Mouse (Mus musculus): ENCODE measurements around the gene Lingo2.
A peak's percentile ranks its signal among the peaks of the same experiment; 100 is the strongest.
"Not testable (repeated sequence)": the region's sequence is repeated elsewhere in the genome, so short reads cannot be mapped to it uniquely, and the experiment has no call there.

The Lingo2 gene

DNA sequence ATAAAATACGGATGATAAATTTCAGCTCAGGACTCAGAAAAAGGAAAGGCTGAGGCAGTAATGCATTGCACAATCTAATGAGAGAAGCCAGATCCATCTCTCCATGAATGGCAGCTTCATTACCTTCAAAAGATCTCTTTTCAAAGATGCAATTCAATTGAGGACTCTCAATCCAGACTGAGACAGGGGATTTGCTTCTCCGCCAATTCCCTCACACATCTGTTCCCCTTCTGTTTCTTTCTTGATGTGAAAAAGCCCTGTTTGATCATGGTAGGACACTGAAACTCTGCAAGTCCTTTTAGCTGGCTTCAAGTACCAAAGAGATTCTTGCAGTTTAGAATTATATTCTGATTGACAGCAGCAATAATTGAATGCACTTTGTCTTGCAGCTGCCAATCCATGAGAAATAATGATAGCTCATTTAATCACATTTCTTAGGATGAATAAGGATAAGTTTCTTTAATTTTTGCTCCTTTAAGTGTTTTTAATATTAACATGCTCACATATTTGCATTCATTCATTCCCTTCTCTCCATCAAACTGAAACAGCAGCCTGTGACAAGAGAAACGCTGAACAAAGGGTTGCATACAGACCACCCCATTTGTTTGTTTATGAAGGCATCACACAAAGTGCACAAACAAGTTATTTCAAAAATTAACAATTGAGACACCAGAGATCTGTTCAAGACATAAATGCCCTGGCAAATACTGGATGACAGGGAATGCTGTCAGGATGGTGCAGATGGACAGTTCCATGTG is 870.3 kb downstream of the Lingo2 start:
- DNase-seq (ENCODE audit: low spot score), result peak; percentile 14

DNA sequence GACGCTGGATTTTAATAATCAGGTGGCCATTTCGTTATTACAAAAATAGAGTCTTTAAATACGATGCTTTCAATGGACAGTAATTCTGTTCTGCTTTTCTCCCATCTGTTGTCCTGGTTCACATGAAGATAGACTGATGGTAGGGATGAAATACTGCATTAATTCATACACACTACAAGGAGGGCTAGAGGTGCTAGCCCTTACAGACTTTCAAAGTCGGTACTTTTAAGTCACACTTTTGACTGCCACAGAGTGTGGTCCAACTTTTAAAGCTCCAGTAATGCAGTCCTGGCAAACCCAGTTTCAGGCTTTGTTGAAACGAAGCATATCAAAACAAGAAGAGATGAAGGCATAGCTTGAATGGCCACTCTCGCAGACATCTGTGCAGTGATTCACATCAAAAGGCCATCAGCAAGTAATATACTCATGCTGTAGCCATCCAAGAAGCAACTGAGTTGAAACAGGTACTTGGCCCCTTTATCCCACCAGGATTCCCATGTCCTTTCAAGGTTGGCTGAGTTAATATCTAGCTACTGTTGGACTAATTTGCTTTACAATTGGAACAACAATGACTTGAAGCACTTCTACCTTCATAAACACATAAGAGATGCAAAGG is 872.5 kb downstream of the Lingo2 start:
- DNase-seq (ENCODE audit: low spot score), result no peak

DNA sequence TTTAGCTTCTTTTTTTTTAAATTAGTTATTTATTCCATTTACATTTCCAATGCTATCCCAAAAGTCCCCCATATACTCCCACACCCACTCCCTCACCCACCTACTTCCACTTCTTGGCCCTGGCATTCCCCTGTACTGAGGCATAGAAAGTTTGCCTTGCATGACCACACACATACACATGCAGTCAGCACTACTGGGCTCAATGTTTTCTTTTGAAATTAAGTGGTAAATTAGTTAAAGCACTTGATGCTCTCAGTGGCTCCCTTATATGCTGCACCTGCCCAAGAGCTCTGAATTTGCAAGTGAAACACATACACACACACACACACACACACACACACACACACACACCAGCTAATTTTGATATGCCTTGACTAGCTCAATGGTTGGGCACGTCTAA is 886.8 kb downstream of the Lingo2 start:
- not testable (repeated sequence) for DNase-seq (ENCODE audit: low spot score)

DNA sequence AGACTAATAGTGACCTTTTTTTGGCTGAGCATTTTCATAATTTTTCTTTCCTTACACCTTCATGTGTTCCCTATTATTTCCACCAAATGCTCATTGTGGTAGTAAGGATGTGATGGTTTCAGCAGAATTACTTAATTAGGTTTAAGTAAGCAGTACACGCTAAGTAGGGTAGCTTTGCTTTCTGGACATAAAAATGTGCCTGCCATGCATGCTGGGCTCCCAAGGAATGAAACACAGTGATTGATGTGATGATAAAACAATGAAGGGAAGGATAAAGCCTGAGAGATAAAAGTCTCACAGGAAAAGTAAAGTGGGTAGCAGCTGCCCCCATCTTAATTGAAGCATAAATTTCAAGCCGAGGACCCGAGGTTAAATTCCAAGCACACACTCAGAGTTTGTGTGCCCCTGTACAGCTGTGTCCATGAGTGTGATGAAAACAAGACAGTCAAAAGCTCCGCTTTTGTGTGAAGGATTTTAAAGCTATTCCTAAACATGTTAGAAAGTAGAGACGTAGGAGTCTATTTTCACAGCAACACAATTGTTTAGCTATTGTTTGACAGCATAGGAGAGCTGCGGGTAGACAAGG is 898.7 kb downstream of the Lingo2 start:
- DNase-seq (ENCODE audit: low spot score), result no peak

DNA sequence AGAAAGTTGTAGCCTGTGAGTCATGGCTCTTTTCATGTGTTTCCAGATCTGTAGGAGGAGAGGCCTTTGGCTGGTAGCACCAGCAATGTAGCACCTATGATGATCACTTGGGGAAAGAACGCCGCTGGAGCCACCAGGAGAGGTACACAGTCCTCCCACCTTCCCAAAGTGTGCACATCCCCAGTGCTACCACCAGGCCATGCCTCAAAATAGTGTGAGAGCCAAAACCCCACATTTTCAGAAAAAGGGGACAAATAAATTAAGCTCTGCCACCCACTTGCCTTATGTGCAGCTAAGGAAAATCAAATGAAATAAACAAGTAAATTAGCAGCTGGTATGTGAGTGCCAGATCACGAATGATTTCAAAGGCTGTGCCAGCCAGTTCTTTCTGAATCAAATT is 911.2 kb downstream of the Lingo2 start:
- DNase-seq (ENCODE audit: low spot score), result no peak

DNA sequence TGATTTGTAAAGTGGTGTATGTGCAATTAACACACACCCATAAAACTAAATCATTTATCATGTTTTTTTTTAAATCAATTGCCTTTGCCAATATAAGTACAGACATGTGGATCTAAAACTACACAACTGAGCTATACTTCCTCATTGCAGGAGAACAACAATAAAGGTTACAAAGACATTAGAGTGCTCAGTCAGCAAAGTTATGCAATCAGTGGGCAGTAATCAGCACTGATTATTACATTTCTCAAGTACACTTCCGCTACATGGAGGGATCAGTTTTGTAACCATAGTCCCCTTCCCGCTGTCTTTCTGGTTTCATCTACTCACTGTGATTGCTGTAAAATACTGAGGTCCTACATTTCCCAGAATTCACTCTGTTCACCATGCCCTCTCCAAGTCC is 912.8 kb downstream of the Lingo2 start:
- DNase-seq (ENCODE audit: low spot score), result no peak

DNA sequence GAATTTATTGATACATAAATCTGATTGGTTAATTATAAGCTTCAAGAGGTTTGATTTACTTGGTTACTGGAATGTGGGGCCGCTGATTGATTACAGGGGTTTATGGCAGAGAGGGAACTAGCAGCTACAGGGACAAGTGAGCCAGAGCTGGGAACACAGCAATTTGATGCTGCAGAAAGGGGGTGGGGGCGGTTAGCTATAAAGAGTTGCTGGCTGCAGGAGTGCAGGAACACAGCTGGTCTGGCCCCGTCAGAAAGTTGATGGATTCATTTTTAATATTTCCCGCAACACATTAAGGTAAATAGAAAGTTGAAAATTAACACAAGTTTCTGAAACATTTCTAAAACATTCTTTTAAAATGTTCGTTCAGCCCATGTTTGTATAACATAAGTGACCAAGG is 919.5 kb downstream of the Lingo2 start:
- no peak for DNase-seq (ENCODE audit: low spot score)

DNA sequence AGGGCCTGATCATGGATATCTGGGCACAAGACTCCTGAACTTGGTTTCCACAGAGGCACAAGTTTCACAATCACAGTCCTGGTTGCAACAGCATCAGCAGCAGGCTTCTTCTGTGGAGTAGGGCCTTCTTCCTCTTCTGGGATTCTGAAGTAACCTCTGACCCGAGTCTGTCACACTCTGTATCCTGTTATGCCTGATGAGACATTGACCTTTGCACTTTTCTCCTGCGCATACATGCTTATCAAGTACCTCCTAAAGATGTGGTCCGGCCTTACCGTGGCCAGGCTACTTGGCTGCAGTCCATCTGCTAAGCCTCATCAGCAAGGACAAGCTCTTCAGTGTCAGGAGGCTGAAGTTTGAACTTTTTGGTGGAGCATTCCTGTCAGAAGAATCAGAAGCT is 937.4 kb downstream of the Lingo2 start:
- peak; percentile 27 for DNase-seq (ENCODE audit: low spot score)

DNA sequence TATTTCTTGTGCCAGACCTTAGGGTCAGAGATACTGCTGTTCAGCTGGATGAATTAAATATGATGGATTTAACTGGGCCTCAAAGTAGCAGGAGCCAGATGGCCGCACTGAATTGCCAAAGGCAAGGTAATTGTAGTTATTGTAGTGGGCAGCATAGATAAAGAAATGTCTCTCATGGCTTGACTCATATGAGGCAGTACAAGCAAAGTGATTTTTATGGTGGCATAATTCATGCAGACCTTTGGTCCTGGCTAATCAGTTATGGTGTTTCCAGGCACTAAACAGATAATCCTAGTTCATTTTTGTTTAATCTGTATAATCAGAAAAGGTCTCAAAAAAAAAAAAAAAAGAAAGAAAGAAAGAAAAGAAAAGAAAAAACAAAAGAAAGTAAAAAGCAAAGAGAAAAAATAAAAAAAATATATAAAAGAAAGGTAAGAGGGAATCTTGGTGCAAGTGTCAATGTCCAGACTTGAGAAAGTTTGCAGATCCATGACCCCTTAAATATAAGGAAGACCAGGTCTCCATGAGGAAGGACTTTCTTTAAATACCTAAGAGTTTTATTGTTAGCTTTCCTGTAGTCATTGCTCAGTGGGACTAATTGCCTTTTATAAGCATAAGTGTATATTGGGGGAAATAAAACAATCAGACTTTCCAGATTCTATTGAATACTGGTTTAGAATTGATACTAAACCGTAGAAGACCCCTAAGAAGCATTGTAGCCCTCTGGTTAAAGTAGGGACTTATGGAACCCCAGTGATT is 959.4 kb downstream of the Lingo2 start:
- DNase-seq (ENCODE audit: low spot score), result no peak

DNA sequence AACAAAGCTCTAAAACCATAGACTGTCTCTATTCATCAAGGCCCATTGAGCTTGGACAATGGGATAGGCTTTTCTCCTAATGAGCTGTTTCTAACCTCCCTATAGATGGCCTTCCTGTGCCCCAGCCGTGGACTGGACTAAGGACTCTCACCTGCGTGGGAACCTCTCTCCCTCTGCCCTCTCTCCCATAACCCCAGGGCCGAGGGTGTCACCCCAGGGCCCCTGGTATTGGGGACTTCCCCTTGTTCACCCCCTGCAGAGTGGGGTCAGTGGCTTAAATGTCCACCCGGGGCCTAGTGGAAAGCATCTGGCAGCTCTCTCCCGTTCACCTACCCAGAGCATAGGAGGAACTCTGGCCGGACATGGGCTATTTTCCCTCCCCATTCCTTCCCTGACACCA is 965.5 kb downstream of the Lingo2 start:
- DNase-seq (ENCODE audit: low spot score), result no peak

DNA sequence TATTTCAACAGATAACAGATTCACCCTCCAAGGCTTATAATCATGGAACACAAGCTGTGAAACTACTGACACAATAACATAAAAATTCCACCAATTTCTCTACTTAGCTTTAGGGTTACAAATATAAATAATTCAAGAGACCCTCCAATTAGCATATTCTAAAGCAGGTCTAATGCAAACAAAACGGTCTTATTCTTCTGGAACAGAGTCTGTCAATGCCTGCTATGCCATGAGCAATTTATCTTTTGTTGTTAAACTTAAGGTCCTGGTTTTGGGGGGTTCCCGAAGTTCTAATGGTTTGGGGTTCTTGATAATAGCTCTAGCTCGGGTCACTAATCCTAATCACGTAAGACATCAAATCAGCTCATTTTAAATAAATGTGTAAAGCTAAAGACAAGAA is 988.0 kb downstream of the Lingo2 start:
- no peak for DNase-seq (ENCODE audit: low spot score)

DNA sequence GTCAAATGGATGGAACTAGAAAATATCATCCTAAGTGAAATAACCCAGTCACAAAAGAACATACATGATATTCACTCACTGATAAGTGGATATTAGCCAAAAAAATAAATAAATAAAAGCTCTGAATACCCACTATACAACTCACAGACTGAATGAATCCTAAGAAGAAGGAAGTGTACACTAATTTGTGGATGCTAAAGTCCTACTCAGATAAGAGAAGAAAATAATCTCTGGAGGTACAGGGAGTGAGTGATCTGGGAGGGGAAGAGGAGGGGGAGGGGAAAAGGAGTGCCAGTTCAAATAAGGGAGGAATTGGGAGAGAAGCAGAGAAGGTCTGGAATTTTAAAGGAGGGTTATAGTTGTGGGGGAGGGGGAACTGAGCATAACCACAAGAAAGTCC is 999.7 kb downstream of the Lingo2 start:
- DNase-seq (ENCODE audit: low spot score), result no peak

DNA sequence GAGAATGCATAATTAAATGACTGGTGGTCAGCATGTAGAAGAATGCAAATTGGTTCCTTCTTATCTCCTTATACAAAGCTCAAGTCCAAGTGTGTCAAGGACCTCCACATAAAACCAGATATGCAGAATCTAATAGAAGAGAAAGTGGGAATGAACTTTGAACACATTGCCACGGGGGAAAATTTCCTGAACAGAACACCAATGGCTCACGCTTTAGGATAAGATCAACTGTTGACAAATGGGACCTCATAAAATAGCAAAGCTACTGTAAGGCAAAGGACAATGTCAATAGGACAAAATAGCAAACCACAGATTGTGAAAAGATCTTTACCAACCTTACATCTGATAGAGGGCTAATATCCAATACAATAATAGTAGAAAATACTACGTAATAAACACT is 1000.3 kb downstream of the Lingo2 start:
- no peak for DNase-seq (ENCODE audit: low spot score)

DNA sequence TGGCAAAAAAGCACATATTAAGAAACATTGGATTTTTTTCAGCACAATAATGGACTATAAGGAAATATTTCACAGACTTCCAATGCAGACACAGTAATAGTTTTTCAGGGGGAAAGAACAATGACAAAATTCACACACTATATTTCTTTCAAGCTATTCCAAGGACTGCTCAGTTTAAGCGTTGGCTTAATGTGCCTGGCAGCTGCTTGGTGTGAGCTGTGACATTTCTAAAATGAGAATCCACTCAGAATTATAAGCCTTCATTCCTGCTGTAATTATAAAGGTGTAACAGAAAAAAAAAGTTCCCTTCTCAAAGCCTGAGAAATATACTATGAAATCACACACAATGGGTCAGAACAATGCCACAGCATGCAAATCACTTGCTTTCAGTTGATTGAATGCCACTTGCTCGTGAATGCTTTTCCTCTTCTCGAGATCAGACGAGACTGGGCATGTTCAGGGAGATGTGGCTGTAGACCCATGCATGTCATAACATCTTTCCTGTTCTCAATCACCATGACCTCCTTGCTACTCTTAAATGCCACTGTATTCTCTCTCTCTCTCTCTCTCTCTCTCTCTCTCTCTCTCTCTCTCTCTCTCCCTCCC is 1017.4 kb downstream of the Lingo2 start:
- DNase-seq (ENCODE audit: low spot score), result peak; percentile 18

DNA sequence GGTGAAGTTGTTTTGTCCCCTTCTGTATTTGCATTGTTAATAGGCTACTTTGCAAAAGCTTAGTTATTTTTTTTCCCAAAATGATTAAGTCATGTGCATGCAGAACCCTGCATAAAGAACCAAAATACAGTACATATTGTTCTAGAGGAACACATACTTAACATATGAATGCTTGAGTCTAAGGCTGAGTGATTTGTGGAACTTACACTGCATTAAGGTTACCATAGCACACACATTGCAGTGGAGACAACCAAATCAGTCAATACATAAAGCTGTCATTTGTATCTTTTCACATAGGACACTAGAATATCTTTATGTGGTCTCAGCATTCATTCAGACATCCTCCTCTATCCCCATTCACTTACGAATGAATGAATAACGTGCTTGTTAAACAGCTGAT is 1023.8 kb downstream of the Lingo2 start:
- DNase-seq (ENCODE audit: low spot score), result peak; percentile 1

DNA sequence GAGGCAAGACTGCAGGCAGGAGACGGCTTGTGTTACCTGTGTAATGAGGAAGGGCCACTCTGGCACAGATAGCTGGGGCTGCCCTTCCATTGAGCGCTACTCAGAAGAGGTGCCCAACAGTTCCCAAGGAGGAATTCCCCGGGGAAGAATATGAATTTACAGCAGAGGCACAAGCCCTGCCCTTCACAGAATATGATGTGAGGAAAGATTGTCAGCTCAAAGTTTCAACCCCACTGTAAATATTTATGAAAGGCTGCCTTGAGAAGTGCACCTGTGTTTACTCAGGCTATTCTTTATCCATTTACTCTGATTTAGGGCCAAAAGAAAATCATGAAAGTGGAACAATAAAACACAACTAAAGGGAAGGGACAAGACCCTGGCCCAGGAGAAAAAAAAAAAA is 1034.1 kb downstream of the Lingo2 start:
- DNase-seq (ENCODE audit: low spot score), result no peak

DNA sequence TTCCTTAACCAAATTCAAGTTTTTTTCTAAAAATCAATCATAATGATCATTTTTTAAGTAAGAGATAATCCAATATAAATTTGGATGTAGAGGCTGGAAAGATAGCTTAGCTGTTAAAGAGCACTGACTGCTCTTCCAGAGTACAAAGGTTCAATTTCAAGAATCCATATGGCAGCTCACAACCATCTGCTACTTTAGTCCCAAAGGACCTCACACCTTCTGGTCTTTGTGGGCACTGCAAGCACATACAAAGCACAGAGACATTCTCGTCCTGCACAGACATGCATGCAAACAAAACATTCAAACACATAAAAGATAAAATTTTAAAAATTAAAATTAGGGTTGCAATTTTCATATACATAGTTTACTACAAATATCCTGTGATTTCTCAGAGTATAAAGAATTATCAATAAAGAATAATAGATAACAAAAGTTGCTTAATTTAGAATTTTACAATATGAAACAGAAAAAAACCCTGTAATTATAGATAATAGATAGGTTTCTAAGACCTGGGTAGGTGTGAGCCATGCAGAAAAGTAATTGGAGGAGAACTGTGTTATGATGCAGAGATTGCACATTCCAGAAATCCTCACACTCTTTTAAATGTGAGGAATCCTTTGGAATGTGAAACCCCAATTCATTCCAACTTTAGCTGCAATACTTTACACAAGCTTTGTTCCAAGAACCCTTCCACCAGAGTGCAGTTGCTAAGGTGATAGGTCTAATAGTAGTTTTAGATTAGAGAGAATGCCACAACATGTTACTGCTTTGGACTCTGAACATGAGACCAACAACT is 1053.6 kb downstream of the Lingo2 start:
- DNase-seq (ENCODE audit: low spot score), result peak; percentile 10

DNA sequence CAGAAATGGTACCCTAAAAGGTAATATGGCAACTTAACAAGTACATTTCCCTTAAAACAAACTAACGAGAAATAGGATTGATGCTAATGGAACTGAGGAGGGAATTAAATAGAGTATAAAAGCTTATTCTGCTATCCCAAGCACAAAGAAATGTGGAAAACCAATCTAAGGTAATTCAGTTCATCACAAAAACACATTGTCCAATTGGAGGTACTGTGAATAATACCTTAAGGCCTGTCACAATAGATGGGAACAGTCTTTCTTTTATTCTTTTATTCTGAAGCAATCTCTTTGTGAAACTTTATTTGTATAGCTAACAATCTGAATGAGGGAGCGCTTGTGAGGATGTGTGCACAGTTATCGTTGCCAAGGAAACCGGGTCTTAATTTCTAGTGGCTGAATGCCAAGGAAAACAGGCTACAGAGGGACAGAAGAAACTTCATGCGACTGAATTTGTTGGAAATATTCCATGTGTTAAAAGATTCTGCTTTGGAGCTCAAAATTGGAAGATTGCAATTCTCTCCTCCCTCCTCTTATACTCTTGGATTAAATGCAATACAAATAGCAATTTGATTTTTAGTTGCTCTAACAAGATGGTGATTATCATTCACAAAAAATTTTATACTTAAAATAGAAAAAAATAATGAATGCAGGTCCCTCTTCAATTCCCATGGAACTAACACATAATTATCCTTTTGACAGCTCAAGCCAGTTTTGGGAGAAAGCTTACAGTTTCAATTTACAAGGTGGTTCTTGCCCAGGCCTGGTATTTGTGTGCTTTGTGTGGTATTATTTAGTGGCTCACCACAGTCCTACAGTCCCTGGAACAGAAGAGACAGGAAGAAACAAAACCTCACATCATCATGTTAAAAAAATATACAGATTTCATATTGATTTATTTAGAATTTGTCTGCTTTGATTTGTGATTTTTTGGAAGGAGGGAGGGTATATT is 1065.7 kb downstream of the Lingo2 start:
- peak; percentile 59 for DNase-seq (ENCODE audit: low spot score)

DNA sequence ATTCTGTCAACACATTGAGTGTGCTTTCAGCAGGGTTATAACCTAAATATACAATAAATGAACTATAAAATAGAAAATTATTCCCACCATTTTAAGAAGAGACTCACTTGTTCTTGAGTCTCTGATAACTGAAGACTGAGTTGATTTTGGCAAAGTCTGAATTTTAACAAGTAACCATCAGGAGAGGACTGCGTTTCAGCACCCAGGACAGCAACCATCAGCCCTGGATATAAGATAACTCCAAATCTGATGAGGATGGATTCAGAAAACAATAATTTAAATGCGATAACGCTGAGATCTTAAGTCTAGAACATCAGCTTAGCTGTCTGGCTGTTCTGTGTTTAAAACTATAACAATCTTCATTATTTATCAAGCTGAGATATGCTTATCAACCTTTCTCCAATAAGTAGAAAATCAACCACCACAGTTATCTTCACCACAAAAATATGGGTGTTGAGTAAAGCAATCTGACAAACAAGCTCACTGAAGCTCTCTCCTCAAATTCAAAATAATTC is 1066.5 kb downstream of the Lingo2 start:
- DNase-seq (ENCODE audit: low spot score), result peak; percentile 65

DNA sequence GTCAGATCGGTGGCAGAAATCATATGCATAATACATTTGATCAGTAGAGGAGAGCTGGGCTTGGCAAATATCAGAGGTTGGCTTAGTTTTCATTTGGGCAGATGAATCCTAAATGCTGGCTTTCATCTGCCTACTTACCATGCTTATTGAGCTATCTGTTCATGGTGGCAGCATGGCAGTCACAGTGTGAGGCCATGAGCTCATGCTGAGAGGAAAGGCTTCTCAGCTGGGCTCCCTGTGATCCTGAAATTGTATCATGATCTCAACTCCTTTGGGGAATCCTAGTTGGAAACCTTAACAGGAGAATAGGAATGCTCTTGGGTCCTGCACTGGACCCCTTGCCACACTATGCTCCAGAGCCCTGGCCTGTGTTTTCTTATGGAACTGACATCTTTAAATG is 1105.0 kb downstream of the Lingo2 start:
- DNase-seq (ENCODE audit: low spot score), result no peak

Data from embryo, embryonic 10.5 days (tissue).